Mouse (Mus musculus) liver, embryonic 12.5 days (tissue): Measurements from ENCODE around the gene Plxnd1. TPM values are rescaled to one million over a fixed set of nuclear protein-coding genes. Genes with fewer than 3 reads are reported as not detected.

Source experiments
- ATAC-seq: fragments of 200-750 bp; cut with Nextera tagmentation; 2 replicates; pipeline ENCODE4 v1.8.0; 2017; ENCODE audit warnings: moderate number of reproducible peaks, mild to moderate bottlenecking, moderate library complexity
- H3K27ac ChIP-seq: fragments of 300-500 bp; sonication (generic); 2 replicates; pipeline ENCODE4 v1.5.1; 2016; ENCODE audit warnings: mild to moderate bottlenecking
- H3K27me3 ChIP-seq: fragments of 300-500 bp; sonication (generic); replicated peaks from 2 replicates; pipeline ENCODE4 v1.6.1; 2016; ENCODE audit warnings: mild to moderate bottlenecking, moderate library complexity
- H3K36me3 ChIP-seq: fragments of 300-500 bp; sonication (generic); 2 replicates; pipeline ENCODE4 v1.6.1; 2016; ENCODE audit warnings: mild to moderate bottlenecking, moderate library complexity
- H3K4me1 ChIP-seq: fragments of 300-500 bp; sonication (generic); 2 replicates; pipeline ENCODE4 v1.6.1; 2016
- H3K4me2 ChIP-seq: fragments of 300-500 bp; sonication (generic); 2 replicates; pipeline ENCODE4 v1.6.1; 2016; ENCODE audit warnings: mild to moderate bottlenecking, moderate library complexity
- H3K4me3 ChIP-seq: fragments of 300-500 bp; sonication (generic); 2 replicates; pipeline ENCODE4 v1.5.1; 2016; ENCODE audit warnings: mild to moderate bottlenecking, moderate library complexity
- H3K9ac ChIP-seq: fragments of 300-500 bp; sonication (generic); 2 replicates; pipeline ENCODE4 v1.6.1; 2016; ENCODE audit warnings: mild to moderate bottlenecking, moderate library complexity
- H3K9me3 ChIP-seq: fragments of 300-500 bp; sonication (generic); replicated peaks from 2 replicates; pipeline ENCODE4 v1.6.1; 2016; ENCODE audit warnings: mild to moderate bottlenecking, moderate library complexity
- WGBS: fragments of 180-500 bp; shearing (Covaris S2); methylation state at CpG from one replicate; pipeline ENCODE4 v1.1.7; 2016; ENCODE audit not compliant: insufficient replicate concordance; 5-methylcytosine and 5-hydroxymethylcytosine counted together
- polyA plus RNA-seq: library from polyadenylated mRNA; unstranded; fragments of >200 nt; fragmentation: Nextera tagmentation; extraction: Ambion mirVana; gene quantifications from 2 replicates; pipeline ENCODE4 v1.2.1, GENCODE M21; 2016

Gene Plxnd1
- 16.2 TPM in 2 replicates for polyA plus RNA-seq

GRCm38 (mm10) chr6:115994877-115995520 lies at the start of gene Plxnd1:
TSS of gene Plxnd1 (minus strand) at chr6:115995005.
- 1% methylated on average over 39 of the region's 51 CpGs for WGBS
- Histone ChIP-seq H3K9ac (peak within 1 kb of the TSS; percentile 59), H3K4me2 (peak within 1 kb of the TSS; percentile 87), H3K4me1 (peaks cover 67% of the 10 kb centered on the region), H3K4me3 (peak within 1 kb of the TSS; percentile 58), H3K36me3 (no peaks in the 10 kb centered on the region), H3K27me3 (peaks cover 54% of the 10 kb centered on the region), H3K27ac (peak within 1 kb of the TSS; percentile 71), H3K9me3 (no peaks in the 10 kb centered on the region)
- ATAC-seq, result peak; percentile 83

- WGBS, result 61% methylated on average over 2 of the region's 2 CpGs
- H3K4me2 ChIP-seq, result no peak overlapping the region
- peaks cover 8% of the 10 kb centered on the region; the same call in 1 of the 2 replicates for H3K36me3 ChIP-seq
- no peak overlapping the region for H3K4me3 ChIP-seq
- no peak overlapping the region for H3K9ac ChIP-seq
- H3K9me3 ChIP-seq, result peaks cover 3% of the 10 kb centered on the region; the same call in 1 of the 2 replicates
- H3K4me1 ChIP-seq, result peaks cover 22% of the 10 kb centered on the region
- no peaks in the 10 kb centered on the region for H3K27me3 ChIP-seq
- no peak overlapping the region for H3K27ac ChIP-seq
- ATAC-seq, result no peak
Observed at GRCm38 (mm10) chr6:116044039-116044438, 49.2 kb upstream of the Plxnd1 start.

- Histone ChIP-seq H3K4me2 (peak overlapping the region; percentile 22; the same call in 1 of the 2 replicates), H3K36me3 (peaks cover 7% of the 10 kb centered on the region; the same call in 1 of the 2 replicates), H3K9ac (no peak overlapping the region), H3K4me1 (peaks cover 26% of the 10 kb centered on the region), H3K27ac (no peak overlapping the region), H3K4me3 (no peak overlapping the region), H3K27me3 (no peaks in the 10 kb centered on the region), H3K9me3 (peaks cover 3% of the 10 kb centered on the region; the same call in 1 of the 2 replicates)
- WGBS, result 15% methylated on average over 2 of the region's 2 CpGs
- peak; percentile 80 for ATAC-seq
Observed at GRCm38 (mm10) chr6:116038222-116038621, 43.4 kb upstream of the Plxnd1 start.

GRCm38 (mm10) chr6:116037281-116037831 lies 42.6 kb upstream of the Plxnd1 start:
- no peak overlapping the region for H3K9ac ChIP-seq
- 71% methylated on average over 5 of the region's 5 CpGs for WGBS

GRCm38 (mm10) chr6:116036555-116036954 lies 41.8 kb upstream of the Plxnd1 start:
- Histone ChIP-seq H3K9ac (no peak overlapping the region), H3K4me2 (no peak overlapping the region), H3K4me3 (no peak overlapping the region), H3K4me1 (peaks cover 29% of the 10 kb centered on the region), H3K9me3 (no peaks in the 10 kb centered on the region), H3K27ac (no peak overlapping the region), H3K36me3 (no peaks in the 10 kb centered on the region), H3K27me3 (no peaks in the 10 kb centered on the region)
- WGBS, result 72% methylated on average over 2 of the region's 2 CpGs
- ATAC-seq, result no peak

More at GRCm38 (mm10) chr6:116037281-116037831, 42.6 kb upstream of the Plxnd1 start:
- H3K27me3 ChIP-seq, result no peaks in the 10 kb centered on the region
- no peaks in the 10 kb centered on the region for H3K36me3 ChIP-seq
- ATAC-seq, result no peak
- no peak overlapping the region for H3K4me3 ChIP-seq
- no peak overlapping the region for H3K4me2 ChIP-seq
- H3K9me3 ChIP-seq, result no peaks in the 10 kb centered on the region
- no peak overlapping the region for H3K27ac ChIP-seq
- peaks cover 26% of the 10 kb centered on the region for H3K4me1 ChIP-seq

GRCm38 (mm10) chr6:116031052-116031451 lies 36.2 kb upstream of the Plxnd1 start:
- no peak overlapping the region for H3K9ac ChIP-seq
- peak; percentile 68; the same call in 1 of the 2 replicates for ATAC-seq
- no peak overlapping the region for H3K27ac ChIP-seq
- H3K36me3 ChIP-seq, result no peaks in the 10 kb centered on the region
- H3K9me3 ChIP-seq, result no peaks in the 10 kb centered on the region
- no peak overlapping the region for H3K4me2 ChIP-seq
- WGBS, result 41% methylated on average over 5 of the region's 5 CpGs
- no peaks in the 10 kb centered on the region for H3K27me3 ChIP-seq
- no peak overlapping the region for H3K4me3 ChIP-seq
- H3K4me1 ChIP-seq, result 0 out of 2 replicates have a peak, but pooled peaks cover 10% of the 10 kb centered on the region

- Histone ChIP-seq H3K9me3 (peaks cover 9% of the 10 kb centered on the region), H3K27ac (no peak overlapping the region), H3K4me2 (no peak overlapping the region), H3K36me3 (peaks cover 13% of the 10 kb centered on the region; the same call in 1 of the 2 replicates), H3K4me1 (no peaks in the 10 kb centered on the region), H3K27me3 (no peaks in the 10 kb centered on the region), H3K4me3 (no peak overlapping the region), H3K9ac (no peak overlapping the region)
- no peak for ATAC-seq
- 71% methylated on average over 4 of the region's 4 CpGs for WGBS
Observed at GRCm38 (mm10) chr6:116024666-116025065, 29.9 kb upstream of the Plxnd1 start.

GRCm38 (mm10) chr6:116021961-116022485 lies 27.2 kb upstream of the Plxnd1 start:
- Histone ChIP-seq H3K36me3 (peaks cover 13% of the 10 kb centered on the region; the same call in 1 of the 2 replicates), H3K4me3 (no peak overlapping the region), H3K4me2 (no peak overlapping the region), H3K9me3 (peaks cover 9% of the 10 kb centered on the region), H3K27ac (no peak overlapping the region), H3K9ac (no peak overlapping the region), H3K27me3 (no peaks in the 10 kb centered on the region), H3K4me1 (no peaks in the 10 kb centered on the region)
- WGBS, result 76% methylated on average over 9 of the region's 9 CpGs
- no peak for ATAC-seq

GRCm38 (mm10) chr6:116015902-116016301 lies 21.1 kb upstream of the Plxnd1 start:
- Histone ChIP-seq H3K9ac (no peak overlapping the region), H3K27ac (no peak overlapping the region), H3K27me3 (no peaks in the 10 kb centered on the region), H3K9me3 (no peaks in the 10 kb centered on the region), H3K36me3 (0 out of 2 replicates have a peak, but pooled peaks cover 1% of the 10 kb centered on the region), H3K4me2 (no peak overlapping the region), H3K4me1 (no peaks in the 10 kb centered on the region), H3K4me3 (no peak overlapping the region)
- ATAC-seq, result no peak
- WGBS, result 90% methylated on average over 3 of the region's 3 CpGs

- Histone ChIP-seq H3K4me3 (no peak overlapping the region), H3K27me3 (no peaks in the 10 kb centered on the region), H3K4me1 (no peaks in the 10 kb centered on the region), H3K9me3 (no peaks in the 10 kb centered on the region), H3K9ac (no peak overlapping the region), H3K36me3 (no peaks in the 10 kb centered on the region), H3K27ac (no peak overlapping the region), H3K4me2 (no peak overlapping the region)
- ATAC-seq, result no peak
- 59% methylated on average over 6 of the region's 6 CpGs for WGBS
Observed at GRCm38 (mm10) chr6:116014111-116014510, 19.3 kb upstream of the Plxnd1 start.

GRCm38 (mm10) chr6:116013687-116014086 lies 18.9 kb upstream of the Plxnd1 start:
- Histone ChIP-seq H3K36me3 (no peaks in the 10 kb centered on the region), H3K9ac (no peak overlapping the region), H3K9me3 (no peaks in the 10 kb centered on the region), H3K4me3 (no peak overlapping the region), H3K4me1 (no peaks in the 10 kb centered on the region), H3K27ac (no peak overlapping the region), H3K4me2 (no peak overlapping the region), H3K27me3 (no peaks in the 10 kb centered on the region)
- ATAC-seq, result no peak
- 32% methylated on average over 3 of the region's 3 CpGs for WGBS

GRCm38 (mm10) chr6:116010541-116010940 lies 15.7 kb upstream of the Plxnd1 start:
- H3K4me2 ChIP-seq, result no peak overlapping the region
- WGBS, result under 1% methylated on average over 6 of the region's 6 CpGs
- no peak overlapping the region for H3K9ac ChIP-seq
- H3K27ac ChIP-seq, result no peak overlapping the region
- H3K4me1 ChIP-seq, result peaks cover 25% of the 10 kb centered on the region; the same call in 1 of the 2 replicates
- 0 out of 2 replicates have a peak, but pooled peaks have one; percentile 37 for ATAC-seq
- no peaks in the 10 kb centered on the region for H3K27me3 ChIP-seq
- no peaks in the 10 kb centered on the region for H3K9me3 ChIP-seq
- H3K4me3 ChIP-seq, result no peak overlapping the region
- no peaks in the 10 kb centered on the region for H3K36me3 ChIP-seq
